Mouse (Mus musculus) ES-E14 (cell line): Measurements from ENCODE around the gene Slc25a5.

ENCODE experiments used
- CHD2 ChIP-seq: IDR thresholded peaks from 2 replicates; pipeline ENCODE4 v1.6.1; 2014; ENCODE audit warnings: mild to moderate bottlenecking, low read depth, low read length, inconsistent platforms
- MAFK ChIP-seq: IDR thresholded peaks from 2 replicates; pipeline ENCODE4 v1.6.1; 2014; ENCODE audit warnings: mild to moderate bottlenecking, low read depth, low read length, inconsistent platforms; ENCODE audit not compliant: insufficient read depth
- ZC3H11A ChIP-seq: IDR thresholded peaks from 2 replicates; pipeline ENCODE4 v1.6.1; 2012; ENCODE audit warnings: low read depth, mild to moderate bottlenecking, inconsistent platforms, low read length, borderline replicate concordance

GRCm38 (mm10) chrX:36805466-36806235 is 10.2 kb downstream of the Slc25a5 start:
- no peak for TF ChIP-seq MAFK
- no peak for TF ChIP-seq CHD2
- no peak for TF ChIP-seq ZC3H11A
